Mouse (Mus musculus): ENCODE results near the gene Fat3.

GRCm38 (mm10) chr9:15869456-15869855, 631.6 kb downstream of the Fat3 start:
- TF ChIP-seq CTCF (IDR thresholded peaks at IDR 0.05; ENCODE audit: control insufficient read depth, insufficient read depth, low read length) = no peak
- no peak for TF ChIP-seq POLR2A (IDR thresholded peaks at IDR 0.05; ENCODE audit: borderline replicate concordance, control insufficient read depth, low read depth, low read length)

Measured in bone marrow, adult 2 months (tissue).